Mouse (Mus musculus): Measurements from ENCODE around the gene Rtn3.

DNA sequence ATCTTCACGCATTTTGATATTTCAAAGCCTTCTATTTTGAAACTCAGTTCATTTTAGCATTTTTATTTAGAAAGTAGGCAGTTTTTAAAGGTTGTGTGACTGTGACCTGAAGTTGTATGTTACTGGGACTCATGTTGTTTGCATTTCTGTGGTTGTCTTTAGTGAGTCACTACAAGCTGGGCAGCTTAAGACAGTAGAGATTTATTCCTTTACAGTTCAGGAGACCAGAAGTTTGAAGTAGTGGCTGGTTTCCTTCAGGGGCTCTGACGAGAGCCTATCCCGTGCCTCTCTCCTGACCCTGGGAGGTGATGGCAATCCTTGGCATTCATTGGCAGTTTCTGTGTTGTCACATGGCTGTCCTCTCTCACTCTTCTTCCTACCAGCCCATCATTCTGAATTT is 41.8 kb upstream of the Rtn3 start:
- TF ChIP-seq CTCF (IDR thresholded peaks at IDR 0.05; ENCODE audit: borderline replicate concordance, insufficient read depth, low read length) (no peak), POLR2A (IDR thresholded peaks at IDR 0.05; ENCODE audit: low read depth, low read length) (no peak)

Data from embryonic fibroblast, embryonic 13.5 days (primary cell).